Mouse (Mus musculus): ENCODE results near the gene Trabd2b. TPM values are rescaled to one million over a fixed set of nuclear protein-coding genes. Genes with fewer than 3 reads are reported as not detected.

The Trabd2b gene
- total and polyA plus RNA-seq, 3 experiments, result not detected

GRCm38 (mm10) chr4:114401993-114402731, 4.4 kb upstream of the Trabd2b start:
- Histone ChIP-seq H3K27me3 (ENCODE audit: control insufficient read depth in 1 of 2, insufficient read depth in 2 of 2, low read length in 2 of 2) (no peaks in the 10 kb centered on the region), H3K9ac (ENCODE audit: control insufficient read depth, low read depth, low read length, poor library complexity, severe bottlenecking) (no peak overlapping the region), H3K4me1 (ENCODE audit: control insufficient read depth in 1 of 2, insufficient read depth in 2 of 2, low read length in 2 of 2) (no peaks in the 10 kb centered on the region), H3K79me2 (ENCODE audit: control insufficient read depth, insufficient read depth, low read length, poor library complexity) (no peaks in the 10 kb centered on the region), H3K4me3 (ENCODE audit: control insufficient read depth in 1 of 2, insufficient read depth in 1 of 2, low read depth in 2 of 2, low read length in 2 of 2) (no peak overlapping the region), H3K9me3 (replicated peaks; ENCODE audit: insufficient read depth, low read length) (no peaks in the 10 kb centered on the region), H3K36me3 (ENCODE audit: control insufficient read depth in 1 of 2, insufficient read depth in 2 of 2, low read length in 2 of 2) (no peaks in the 10 kb centered on the region), H3K27ac (ENCODE audit: control insufficient read depth, low read depth, low read length) (no peak overlapping the region)
- TF ChIP-seq MYB (IDR thresholded peaks at IDR 0.05; ENCODE audit: low read depth, low read length) (no peak), POLR2AphosphoS5 (IDR thresholded peaks at IDR 0.05; ENCODE audit: borderline replicate concordance, low read depth, low read length) (no peak), MYC (IDR thresholded peaks at IDR 0.05; ENCODE audit: low read depth, low read length) (no peak), SMC3 (IDR thresholded peaks at IDR 0.05; ENCODE audit: low read depth, low read length) (no peak), ZKSCAN1 (IDR thresholded peaks at IDR 0.05; ENCODE audit: low read depth, low read length) (no peak), CHD2 (IDR thresholded peaks at IDR 0.05; ENCODE audit: low read length) (no peak), ZC3H11A (IDR thresholded peaks at IDR 0.05; ENCODE audit: low read depth, low read length) (no peak), NELFE (IDR thresholded peaks at IDR 0.05; ENCODE audit: low read depth, low read length) (no peak), MAX (IDR thresholded peaks at IDR 0.05; ENCODE audit: low read length) (no peak), ETS1 (IDR thresholded peaks at IDR 0.05; ENCODE audit: low read depth, low read length) (no peak), KAT2A (conservative IDR thresholded peaks at IDR 0.05; ENCODE audit: low read depth, low read length) (no peak), EP300 (IDR thresholded peaks at IDR 0.05; ENCODE audit: low read depth in 1 of 2, low read length in 2 of 2) (no peak), MEF2A (IDR thresholded peaks at IDR 0.05; ENCODE audit: extremely low read depth, insufficient replicate concordance, low read depth, low read length, poor library complexity, severe bottlenecking) (no peak), ZMIZ1 (IDR thresholded peaks at IDR 0.05; ENCODE audit: low read depth, low read length) (no peak)
- no peak for DNase-seq (ENCODE audit: low read depth, low spot score)

GRCm38 (mm10) chr4:114405682-114406354, 706 bp upstream of the Trabd2b start:
- Histone ChIP-seq H3K79me2 (ENCODE audit: control insufficient read depth, insufficient read depth, low read length, poor library complexity) (no peaks in the 10 kb centered on the region), H3K9me3 (replicated peaks; ENCODE audit: insufficient read depth, low read length) (no peaks in the 10 kb centered on the region), H3K36me3 (ENCODE audit: control insufficient read depth in 1 of 2, insufficient read depth in 2 of 2, low read length in 2 of 2) (no peaks in the 10 kb centered on the region), H3K4me1 (ENCODE audit: control insufficient read depth in 1 of 2, insufficient read depth in 2 of 2, low read length in 2 of 2) (no peaks in the 10 kb centered on the region), H3K27me3 (ENCODE audit: control insufficient read depth in 1 of 2, insufficient read depth in 2 of 2, low read length in 2 of 2) (no peaks in the 10 kb centered on the region), H3K27ac (ENCODE audit: control insufficient read depth, low read depth, low read length) (no peak overlapping the region), H3K9ac (ENCODE audit: control insufficient read depth, low read depth, low read length, poor library complexity, severe bottlenecking) (no peak overlapping the region), H3K4me3 (ENCODE audit: control insufficient read depth in 1 of 2, insufficient read depth in 1 of 2, low read depth in 2 of 2, low read length in 2 of 2) (no peak overlapping the region)
- no peak for TF ChIP-seq USF1 (IDR thresholded peaks at IDR 0.05; ENCODE audit: low read depth, low read length)
- TF ChIP-seq ZKSCAN1 (IDR thresholded peaks at IDR 0.05; ENCODE audit: low read depth, low read length), result no peak
- no peak for TF ChIP-seq KAT2A (conservative IDR thresholded peaks at IDR 0.05; ENCODE audit: low read depth, low read length)
- no peak for TF ChIP-seq BHLHE40 (IDR thresholded peaks at IDR 0.05; ENCODE audit: borderline replicate concordance, low read depth, low read length)
- TF ChIP-seq CHD1 (IDR thresholded peaks at IDR 0.05; ENCODE audit: low read depth, low read length), result no peak
- TF ChIP-seq MYB (IDR thresholded peaks at IDR 0.05; ENCODE audit: low read depth, low read length), result no peak
- no peak for DNase-seq (ENCODE audit: low read depth, low spot score)
